Mouse (Mus musculus) myocyte (in vitro differentiated cells): ENCODE measurements at regions not wholly inside any gene's neighbourhood (a gene's known extent, or its start where the extent isn't known, plus 50 kb on each side); places are given as distances from the start of the nearest gene placed in this dataset.

ENCODE experiments used
- H3K27me3 ChIP-seq: one replicate; pipeline ENCODE4 v1.6.1; 2011; ENCODE audit not compliant: control insufficient read depth, insufficient read depth, insufficient read length
- H3K36me3 ChIP-seq: one replicate; pipeline ENCODE4 v1.6.1; 2011; ENCODE audit not compliant: control insufficient read depth, insufficient read depth
- H3K4me2 ChIP-seq: one replicate; pipeline ENCODE4 v1.6.1; 2011; ENCODE audit warnings: low read depth, control low read depth
- H3K4me3 ChIP-seq: one replicate; pipeline ENCODE4 v1.5.1; 2011; ENCODE audit warnings: mild to moderate bottlenecking, control low read depth, moderate library complexity
- H3K79me2 ChIP-seq: one replicate; pipeline ENCODE4 v1.6.1; 2011; ENCODE audit not compliant: control insufficient read depth, insufficient read depth
- H3ac ChIP-seq: one replicate; pipeline ENCODE4 v1.6.1; 2011; ENCODE audit not compliant: control insufficient read depth, insufficient read length
- CEBPB ChIP-seq: IDR thresholded peaks from 2 replicates; pipeline ENCODE4 v1.6.1; 2011; ENCODE audit warnings: mild to moderate bottlenecking, moderate library complexity; ENCODE audit not compliant: poor library complexity, insufficient read depth, severe bottlenecking
- E2F4 ChIP-seq: IDR thresholded peaks from one replicate; pipeline ENCODE4 v1.6.1; 2011; ENCODE audit warnings: mild to moderate bottlenecking, control low read depth, moderate library complexity; ENCODE audit not compliant: insufficient read depth
- MAX ChIP-seq: IDR thresholded peaks from one replicate; pipeline ENCODE4 v1.6.1; 2011; ENCODE audit warnings: low read depth, mild to moderate bottlenecking, control low read depth
- MYOD1 ChIP-seq, 3 experiments: IDR thresholded peaks; one replicate each; pipeline ENCODE4 v1.6.1; 2011; ENCODE audit warnings: control low read depth in 2 of 3, low read depth in 2 of 3, mild to moderate bottlenecking in 2 of 3, moderate library complexity in 1 of 3; ENCODE audit not compliant: insufficient read length in 2 of 3, control insufficient read depth in 1 of 3
- MYOG ChIP-seq, 3 experiments: IDR thresholded peaks; one replicate each; pipeline ENCODE4 v1.6.1; 2011; ENCODE audit warnings: control low read depth in 2 of 3, low read depth in 2 of 3, mild to moderate bottlenecking in 2 of 3; ENCODE audit not compliant: insufficient read length in 2 of 3, control insufficient read depth in 1 of 3, insufficient read depth in 1 of 3
- POLR2A ChIP-seq: IDR thresholded peaks from one replicate; pipeline ENCODE4 v1.6.1; 2011; ENCODE audit warnings: low read depth, mild to moderate bottlenecking, control low read depth, moderate library complexity; ENCODE audit not compliant: insufficient read length
- POLR2AphosphoS2 ChIP-seq: IDR thresholded peaks from one replicate; pipeline ENCODE4 v1.6.1; 2011; ENCODE audit warnings: low read depth, control low read depth; ENCODE audit not compliant: insufficient read length
- REST ChIP-seq: IDR thresholded peaks from one replicate; pipeline ENCODE4 v1.6.1; 2011; ENCODE audit warnings: mild to moderate bottlenecking, control low read depth, moderate library complexity; ENCODE audit not compliant: insufficient read depth, insufficient read length
- SRF ChIP-seq: IDR thresholded peaks from one replicate; pipeline ENCODE4 v1.6.1; 2011; ENCODE audit warnings: low read depth; ENCODE audit not compliant: control insufficient read depth, insufficient read length
- TCF12 ChIP-seq: IDR thresholded peaks from one replicate; pipeline ENCODE4 v1.6.1; 2011; ENCODE audit warnings: mild to moderate bottlenecking, control low read depth; ENCODE audit not compliant: poor library complexity, insufficient read depth, severe bottlenecking
- TCF3 ChIP-seq: IDR thresholded peaks from one replicate; pipeline ENCODE4 v1.6.1; 2011; ENCODE audit warnings: low read depth, control low read depth; ENCODE audit not compliant: insufficient read length
- USF1 ChIP-seq: IDR thresholded peaks from one replicate; pipeline ENCODE4 v1.6.1; 2011; ENCODE audit warnings: low read depth, mild to moderate bottlenecking, control low read depth, moderate library complexity

- Histone ChIP-seq H3K36me3 (no peaks in the 10 kb centered on the region), H3ac (no peak overlapping the region), H3K79me2 (no peaks in the 10 kb centered on the region), H3K27me3 (peaks cover 4% of the 10 kb centered on the region), H3K4me3 (no peak overlapping the region), H3K4me2 (peak overlapping the region; percentile 35)
- no peak for TF ChIP-seq MYOD1 (IDR thresholded peaks at IDR 0.05; ENCODE audit: control insufficient read depth in 1 of 3, insufficient read length in 2 of 3, low read depth in 2 of 3)
- no peak for TF ChIP-seq CEBPB
- no peak for TF ChIP-seq TCF12
- no peak for TF ChIP-seq POLR2AphosphoS2
- no peak for TF ChIP-seq POLR2A
- no peak for TF ChIP-seq SRF
- TF ChIP-seq REST: no peak
- TF ChIP-seq MAX: no peak
- no peak for TF ChIP-seq MYOG (IDR thresholded peaks at IDR 0.05; ENCODE audit: control insufficient read depth in 1 of 3, insufficient read depth in 1 of 3, insufficient read length in 2 of 3, low read depth in 2 of 3)
- no peak for TF ChIP-seq TCF3
- TF ChIP-seq E2F4: no peak
Measured at GRCm38 (mm10) chr6:73368047-73368835, 101.2 kb downstream of the 4931417E11Rik start.

GRCm38 (mm10) chr6:73367616-73368015, 101.9 kb downstream of the 4931417E11Rik start:
- peak overlapping the region; percentile 35 for H3K4me2 ChIP-seq
- H3K36me3 ChIP-seq: no peaks in the 10 kb centered on the region

GRCm38 (mm10) chr6:73366626-73367025, 102.8 kb downstream of the 4931417E11Rik start:
- H3K27me3 ChIP-seq: peaks cover 10% of the 10 kb centered on the region
- no peak for TF ChIP-seq SRF
- no peak for TF ChIP-seq POLR2A
- TF ChIP-seq POLR2AphosphoS2: no peak
- TF ChIP-seq REST: no peak
- TF ChIP-seq E2F4: no peak
- no peak for TF ChIP-seq TCF3
- TF ChIP-seq MYOD1 (IDR thresholded peaks at IDR 0.05; ENCODE audit: control insufficient read depth in 1 of 3, insufficient read length in 2 of 3, low read depth in 2 of 3): no peak
- TF ChIP-seq TCF12: no peak
- H3ac ChIP-seq: no peak overlapping the region
- no peaks in the 10 kb centered on the region for H3K36me3 ChIP-seq
- H3K4me3 ChIP-seq: no peak overlapping the region
- no peaks in the 10 kb centered on the region for H3K79me2 ChIP-seq
- H3K4me2 ChIP-seq: no peak overlapping the region

More at GRCm38 (mm10) chr6:73367616-73368015, 101.9 kb downstream of the 4931417E11Rik start:
- Histone ChIP-seq H3K4me3 (no peak overlapping the region), H3K79me2 (no peaks in the 10 kb centered on the region), H3K27me3 (peaks cover 8% of the 10 kb centered on the region), H3ac (no peak overlapping the region)
- TF ChIP-seq MYOG (IDR thresholded peaks at IDR 0.05; ENCODE audit: control insufficient read depth in 1 of 3, insufficient read depth in 1 of 3, insufficient read length in 2 of 3, low read depth in 2 of 3): no peak
- TF ChIP-seq SRF: no peak
- no peak for TF ChIP-seq MYOD1 (IDR thresholded peaks at IDR 0.05; ENCODE audit: control insufficient read depth in 1 of 3, insufficient read length in 2 of 3, low read depth in 2 of 3)
- no peak for TF ChIP-seq POLR2A
- no peak for TF ChIP-seq TCF12
- TF ChIP-seq MAX: no peak

GRCm38 (mm10) chr6:73365306-73365705, 104.2 kb downstream of the 4931417E11Rik start:
- Histone ChIP-seq H3K4me3 (no peak overlapping the region), H3K36me3 (no peaks in the 10 kb centered on the region), H3K79me2 (no peaks in the 10 kb centered on the region), H3K27me3 (peaks cover 10% of the 10 kb centered on the region), H3K4me2 (no peak overlapping the region), H3ac (no peak overlapping the region)
- TF ChIP-seq SRF (no peak), POLR2A (no peak), REST (no peak), E2F4 (no peak), TCF12 (no peak), MYOD1 (IDR thresholded peaks at IDR 0.05; ENCODE audit: control insufficient read depth in 1 of 3, insufficient read length in 2 of 3, low read depth in 2 of 3) (no peak), POLR2AphosphoS2 (no peak), MYOG (IDR thresholded peaks at IDR 0.05; ENCODE audit: control insufficient read depth in 1 of 3, insufficient read depth in 1 of 3, insufficient read length in 2 of 3, low read depth in 2 of 3) (no peak), MAX (no peak), TCF3 (no peak), USF1 (no peak), CEBPB (no peak)

- no peak for TF ChIP-seq CEBPB
- TF ChIP-seq SRF: no peak
- no peak for TF ChIP-seq REST
- TF ChIP-seq TCF12: no peak
- no peak for TF ChIP-seq TCF3
- TF ChIP-seq MYOD1 (IDR thresholded peaks at IDR 0.05; ENCODE audit: control insufficient read depth in 1 of 3, insufficient read length in 2 of 3, low read depth in 2 of 3): no peak
- no peak for TF ChIP-seq USF1
- no peak for TF ChIP-seq POLR2A
- no peak for TF ChIP-seq POLR2AphosphoS2
- TF ChIP-seq E2F4: no peak
- no peak for TF ChIP-seq MAX
- no peak for TF ChIP-seq MYOG (IDR thresholded peaks at IDR 0.05; ENCODE audit: control insufficient read depth in 1 of 3, insufficient read depth in 1 of 3, insufficient read length in 2 of 3, low read depth in 2 of 3)
- H3K27me3 ChIP-seq: no peaks in the 10 kb centered on the region
- H3K36me3 ChIP-seq: no peaks in the 10 kb centered on the region
Measured at GRCm38 (mm10) chr6:73334995-73335394, 86.8 kb downstream of the Suclg1 start.

More at GRCm38 (mm10) chr6:73334995-73335394, 86.8 kb downstream of the Suclg1 start:
- Histone ChIP-seq H3ac (no peak overlapping the region), H3K4me3 (no peak overlapping the region), H3K79me2 (no peaks in the 10 kb centered on the region), H3K4me2 (no peak overlapping the region)
